Mouse (Mus musculus): ENCODE data around the gene Tmem163. TPM values are rescaled to one million over a fixed set of nuclear protein-coding genes. Genes with fewer than 3 reads are reported as not detected.

Gene Tmem163
- polyA plus RNA-seq, 1 experiment = 2.5 TPM

GRCm38 (mm10) chr1:127437091-127437490, 242.3 kb downstream of the Tmem163 start:
- Histone ChIP-seq H3K4me3 (ENCODE audit: insufficient read depth, low read depth, low read length) (no peak overlapping the region), H3K4me1 (ENCODE audit: control insufficient read depth, insufficient read depth, low read length) (no peaks in the 10 kb centered on the region), H3K27ac (ENCODE audit: insufficient read depth, low read depth, low read length) (no peak overlapping the region), H3K27me3 (replicated peaks; ENCODE audit: control insufficient read depth, insufficient read depth, low read length) (no peaks in the 10 kb centered on the region), H3K36me3 (ENCODE audit: control insufficient read depth, insufficient read depth, low read length) (no peaks in the 10 kb centered on the region)
- TF ChIP-seq CTCF (conservative IDR thresholded peaks at IDR 0.05; ENCODE audit: insufficient read depth, insufficient read length, low read depth, low read length) = no peak
- TF ChIP-seq POLR2A (IDR thresholded peaks at IDR 0.05; ENCODE audit: low read depth, low read length) = no peak
- 49% methylated on average over 6 of the region's 6 CpGs for WGBS
- no peak for DNase-seq

Other genes starting within 250 kb of the Tmem163 start
- gene Acmsd, start 49.9 kb upstream of the Tmem163 start, polyA plus RNA-seq (2012; rRNA removed) = 67.8 and 81.0 TPM in 2 replicates
- 12.7 and 14.7 TPM in 2 replicates for gene Ccnt2, start 94.6 kb upstream of the Tmem163 start, polyA plus RNA-seq (2012; rRNA removed)
- gene Map3k19, start 175.5 kb upstream of the Tmem163 start, polyA plus RNA-seq (2012; rRNA removed) = 0.05 TPM in 1 of 2 replicates, not detected in the other
- 16.2 and 16.4 TPM in 2 replicates for gene Rab3gap1, start 189.2 kb upstream of the Tmem163 start, polyA plus RNA-seq (2012; rRNA removed)